Mouse (Mus musculus) embryo, embryonic 11 days (tissue): Measurements from ENCODE around the gene Nptxr.

Source experiments
- DNase-seq: peaks from one replicate; pipeline ENCODE4 v3.0.0-alpha.2; 2015

Nptxr gene

DNA sequence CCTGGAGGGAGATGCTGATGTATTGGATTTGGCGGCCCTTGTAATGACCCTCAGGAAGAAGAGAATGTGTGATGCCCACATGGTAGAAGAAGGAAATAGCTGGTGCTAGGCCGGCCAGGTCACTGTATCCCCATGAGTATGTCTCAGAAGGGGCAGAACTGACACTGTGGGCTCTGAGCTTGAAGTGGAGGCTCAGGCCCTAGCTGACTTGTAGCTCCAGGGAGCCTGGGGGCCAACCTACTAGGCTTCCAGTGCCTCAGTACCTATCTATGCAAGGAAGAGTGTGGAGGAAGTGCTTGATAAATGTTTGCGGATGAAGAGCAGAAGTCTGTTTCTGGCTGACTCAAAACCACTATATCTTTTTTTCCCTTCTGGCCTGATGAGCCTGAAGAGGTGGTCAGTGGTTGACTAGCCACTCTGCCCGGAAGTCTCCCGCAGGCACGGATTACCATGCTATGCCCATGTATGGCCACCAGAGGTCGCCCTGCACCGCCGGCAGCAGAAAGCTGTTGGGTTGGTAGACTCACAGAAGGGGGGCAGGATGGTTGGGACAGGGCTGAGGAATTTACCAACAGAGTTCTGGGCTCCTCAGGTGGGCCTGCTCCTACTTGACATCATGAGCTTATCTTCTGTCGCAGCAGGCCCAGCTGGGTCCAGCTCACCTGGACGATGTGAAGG is 51.7 kb downstream of the Nptxr start:
- DNase-seq, result peak; percentile 71

DNA sequence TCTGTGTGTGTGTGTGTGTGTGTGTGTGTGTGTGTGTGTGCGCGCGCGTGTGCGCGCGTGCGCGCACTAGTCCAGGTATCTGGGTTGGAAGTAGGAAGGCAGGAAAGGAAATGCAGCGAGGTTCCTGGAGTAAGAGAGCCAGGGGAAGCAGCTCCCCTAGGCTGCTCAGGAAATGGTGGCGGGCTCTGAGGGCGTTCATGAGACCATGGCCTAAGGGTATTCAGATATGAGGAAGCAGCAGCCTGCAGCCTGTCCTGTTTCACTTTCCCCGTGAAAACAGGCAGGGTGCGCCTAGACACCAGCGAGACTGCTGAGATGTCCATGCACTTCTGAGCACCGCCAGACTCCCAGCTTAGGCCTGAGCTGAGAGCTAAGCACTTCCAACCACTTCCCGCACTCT is 52.8 kb downstream of the Nptxr start:
- DNase-seq, result no peak

DNA sequence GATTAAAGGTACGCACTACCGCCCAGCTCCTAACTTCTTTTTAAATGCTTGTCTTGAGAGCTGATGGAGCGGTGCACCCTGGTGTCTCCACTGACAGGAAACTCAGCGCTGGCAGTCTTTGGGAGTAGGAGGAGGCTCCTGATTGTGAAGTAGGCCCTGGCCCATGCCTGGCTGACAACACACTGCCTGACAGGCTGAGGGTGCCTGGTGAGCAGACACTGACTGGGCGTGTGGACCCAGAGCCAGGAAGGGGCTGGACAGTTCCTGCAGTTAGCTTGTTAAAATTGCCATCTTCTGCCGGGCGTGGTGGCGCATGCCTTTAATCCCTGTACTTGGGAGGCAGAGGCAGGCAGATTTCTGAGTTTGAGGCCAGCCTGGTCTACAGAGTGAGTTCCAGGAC is 54.3 kb downstream of the Nptxr start:
- DNase-seq, result no peak

DNA sequence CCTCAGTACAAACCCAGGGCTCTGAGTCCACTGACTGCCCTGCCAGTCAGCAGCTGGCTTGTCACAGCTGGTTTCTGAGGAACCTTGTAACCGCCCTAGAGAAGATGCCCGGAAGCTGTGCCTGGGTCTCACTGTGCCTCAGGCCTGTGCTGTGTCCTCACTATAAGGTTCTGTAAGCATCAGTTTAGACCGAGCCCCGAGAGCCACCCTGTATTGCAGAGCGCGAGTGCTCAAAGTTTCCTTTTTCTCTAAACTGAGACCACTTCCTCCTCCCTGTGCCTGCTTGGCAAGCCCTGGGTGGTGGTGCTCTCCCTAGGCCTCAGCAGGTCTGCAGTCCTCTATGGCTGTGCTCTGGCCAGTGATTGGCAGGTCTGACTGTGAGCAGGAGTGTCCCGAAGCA is 55.4 kb downstream of the Nptxr start:
- DNase-seq, result no peak

DNA sequence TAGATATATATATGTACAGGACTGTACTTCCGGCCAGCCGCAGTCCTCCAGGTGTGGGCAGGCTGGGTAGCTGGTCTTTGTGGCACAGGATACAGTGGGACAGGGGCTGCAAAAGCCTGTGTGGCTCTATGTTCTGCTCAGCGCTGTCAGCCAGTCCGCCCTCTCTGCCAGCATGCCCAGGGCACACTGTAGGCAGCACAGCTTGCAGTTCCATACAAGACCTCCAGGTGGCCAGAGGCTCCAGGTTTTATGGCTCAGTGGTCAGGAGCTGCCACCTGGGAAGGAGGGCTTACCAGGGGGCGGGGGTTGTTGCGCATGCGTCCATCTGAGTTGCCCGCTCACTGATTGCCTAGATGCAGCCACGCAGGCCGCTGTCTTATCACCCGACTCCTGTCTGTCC is 56.6 kb downstream of the Nptxr start:
- DNase-seq, result peak; percentile 49

DNA sequence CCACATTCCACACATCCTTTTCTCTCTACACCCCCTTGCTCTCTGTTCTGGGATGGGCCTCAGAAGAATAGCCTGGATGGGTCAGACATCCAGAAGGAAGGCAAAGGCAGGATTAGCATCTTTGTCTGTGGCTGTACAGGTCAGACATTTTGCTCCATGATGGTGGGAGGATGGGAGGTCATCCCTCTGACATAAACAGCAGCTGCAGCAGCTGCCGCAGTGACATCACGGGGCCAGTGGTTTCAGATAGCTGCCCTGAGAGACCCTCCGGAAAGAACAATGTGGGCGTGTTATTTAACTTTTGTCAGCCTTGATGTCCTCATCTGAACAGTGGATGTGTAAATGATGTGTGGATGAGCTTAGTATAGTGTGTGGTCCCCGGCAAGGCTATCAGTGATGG is 58.7 kb downstream of the Nptxr start:
- no peak for DNase-seq

DNA sequence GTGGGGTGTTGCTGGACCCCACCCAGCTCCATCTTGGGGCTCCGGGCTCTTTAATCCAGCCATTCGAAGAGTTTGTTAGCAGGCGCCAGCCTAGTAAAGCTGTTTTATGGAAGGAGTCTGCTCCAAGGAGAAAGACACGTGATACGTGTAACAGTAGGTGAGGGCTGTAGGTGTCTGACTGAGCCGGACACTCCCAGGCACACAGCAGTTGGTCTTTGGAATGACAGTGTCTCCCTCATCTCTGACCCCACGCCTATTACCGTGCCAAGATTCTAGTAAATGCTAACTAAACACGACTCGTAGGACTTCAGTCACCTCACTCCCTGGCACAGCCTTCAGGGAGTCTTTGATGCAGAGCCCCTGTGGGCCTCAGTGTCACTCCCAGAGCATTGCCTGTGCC is 59.3 kb downstream of the Nptxr start:
- no peak for DNase-seq

DNA sequence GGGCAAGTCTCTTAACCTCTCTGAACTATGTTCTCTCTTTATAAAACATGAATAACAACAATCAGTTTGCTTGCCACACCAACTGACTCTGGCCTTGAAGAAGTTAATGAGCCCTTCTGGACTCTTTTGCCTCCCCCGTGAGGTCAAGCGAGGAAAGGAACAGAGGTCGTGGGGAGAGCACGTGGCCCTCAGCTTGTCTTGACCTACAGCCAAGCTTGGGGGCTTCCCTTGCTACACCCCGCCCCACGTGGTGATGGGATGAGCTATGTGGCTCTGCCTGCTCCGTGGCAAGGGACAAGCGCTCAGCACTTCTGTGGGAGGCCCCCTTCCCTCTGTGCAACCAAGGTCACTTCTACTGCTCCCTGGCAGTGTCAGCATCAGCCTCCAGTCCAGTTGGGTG is 59.8 kb downstream of the Nptxr start:
- DNase-seq, result no peak

DNA sequence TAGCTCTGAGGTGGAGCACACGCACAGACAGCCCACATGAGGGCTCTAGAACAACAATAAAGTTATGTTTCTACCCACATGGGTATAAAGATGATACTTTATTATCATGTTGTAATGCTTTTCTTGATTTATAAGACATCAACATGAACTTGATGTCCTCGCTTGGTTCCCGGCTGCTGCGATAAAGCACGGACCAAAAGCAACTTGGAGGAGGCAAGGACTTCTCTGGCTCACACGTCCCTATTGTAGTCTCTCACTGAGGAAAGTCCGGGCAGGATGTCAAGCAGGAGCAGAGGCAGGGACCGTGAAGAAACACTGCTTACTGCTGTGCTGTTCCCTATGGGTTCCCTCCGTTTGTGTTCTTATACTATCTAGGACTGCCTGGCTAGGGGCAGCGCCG is 60.6 kb downstream of the Nptxr start:
- DNase-seq, result no peak

DNA sequence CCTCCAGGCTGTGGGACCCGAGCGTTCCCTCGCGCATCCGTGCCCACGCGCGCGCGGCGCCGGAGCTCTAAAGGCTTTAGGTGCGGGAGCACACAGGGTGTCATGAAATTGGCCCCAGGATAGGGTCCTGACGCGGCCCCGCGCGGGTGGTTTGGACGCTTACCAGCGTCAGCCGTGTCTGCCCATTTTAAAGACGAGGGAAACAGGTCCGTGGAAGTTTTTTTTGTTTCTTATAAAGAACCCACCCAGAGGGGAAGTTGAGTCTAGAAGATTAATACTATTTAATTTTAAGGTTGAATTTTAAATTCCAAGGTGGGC is 61.9 kb downstream of the Nptxr start:
- no peak for DNase-seq

DNA sequence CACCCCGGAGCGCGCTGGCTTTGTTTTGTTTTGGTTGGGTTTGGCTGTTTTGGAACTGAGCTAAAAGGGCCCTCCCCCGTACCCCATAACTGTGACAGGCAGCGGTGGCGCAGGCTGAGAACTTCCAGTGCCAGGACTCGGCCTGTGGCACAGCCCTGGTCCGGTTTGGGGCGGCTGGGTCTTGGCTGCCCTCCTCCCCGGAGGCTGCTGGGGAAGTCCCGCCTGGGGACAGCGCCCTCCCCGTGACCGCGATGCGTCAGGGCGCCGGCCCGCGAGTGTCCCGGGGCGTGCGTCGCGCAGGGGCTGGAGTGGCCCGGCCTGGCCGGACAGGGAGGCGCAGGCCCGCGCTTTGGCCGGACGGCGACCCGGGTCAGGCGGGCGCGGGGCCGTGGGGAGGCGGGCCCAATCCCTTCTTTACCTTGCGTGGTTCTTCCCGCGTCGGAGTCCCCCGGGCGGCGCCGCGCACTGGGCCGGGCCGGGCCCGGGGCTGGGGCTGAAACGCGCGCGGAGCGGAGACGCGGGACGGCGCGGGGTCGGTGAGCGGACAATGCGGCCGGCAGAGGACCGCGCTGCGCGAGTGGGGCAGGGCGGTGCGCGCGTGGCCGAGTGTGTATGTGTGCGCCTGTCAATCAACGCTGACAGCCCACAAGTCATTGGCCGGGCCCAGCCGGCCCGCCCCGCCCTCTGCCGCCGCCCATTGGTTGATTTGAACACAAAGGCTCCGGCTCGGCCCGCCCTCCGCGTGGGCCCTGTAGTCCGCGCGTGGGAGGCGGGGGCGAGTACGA is 62.5 kb downstream of the Nptxr start, which contains the start of gene Sun2:
Sun2 (minus strand) TSS at position 616 of the 785 bp plus-strand sequence.
- DNase-seq, result peak; percentile 93

DNA sequence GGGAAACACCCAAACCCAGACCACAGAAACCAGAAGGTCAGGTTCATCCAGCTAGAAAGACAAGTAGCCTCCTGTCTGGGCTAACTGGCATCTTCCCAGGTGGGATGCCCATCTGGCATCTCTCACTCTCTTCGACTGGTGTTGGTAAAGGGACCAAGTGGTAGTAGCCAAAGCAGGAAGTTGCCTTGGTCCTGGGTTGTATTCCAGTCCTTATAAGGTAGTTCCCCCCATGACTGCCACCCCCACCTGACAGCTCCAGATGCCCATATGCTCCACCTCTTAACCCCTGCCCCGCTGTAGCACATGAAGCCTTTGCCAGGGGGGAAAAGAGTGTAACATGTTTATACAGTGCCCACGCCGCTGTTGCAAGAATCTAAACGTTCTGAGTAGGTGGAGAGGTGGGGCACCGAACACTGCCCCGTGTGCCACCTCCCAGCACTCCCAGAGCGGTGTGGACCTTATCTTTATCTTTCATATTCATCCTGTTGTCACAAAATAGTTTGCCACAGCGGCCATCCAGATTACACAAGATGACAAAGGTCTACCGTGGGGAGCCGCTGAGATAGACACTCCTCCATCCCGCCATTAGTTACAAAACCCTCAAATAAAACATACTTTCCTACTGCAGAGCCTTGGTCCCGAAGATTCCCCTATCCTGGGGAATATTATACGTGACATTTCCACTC is 63.2 kb downstream of the Nptxr start:
- DNase-seq, result no peak

DNA sequence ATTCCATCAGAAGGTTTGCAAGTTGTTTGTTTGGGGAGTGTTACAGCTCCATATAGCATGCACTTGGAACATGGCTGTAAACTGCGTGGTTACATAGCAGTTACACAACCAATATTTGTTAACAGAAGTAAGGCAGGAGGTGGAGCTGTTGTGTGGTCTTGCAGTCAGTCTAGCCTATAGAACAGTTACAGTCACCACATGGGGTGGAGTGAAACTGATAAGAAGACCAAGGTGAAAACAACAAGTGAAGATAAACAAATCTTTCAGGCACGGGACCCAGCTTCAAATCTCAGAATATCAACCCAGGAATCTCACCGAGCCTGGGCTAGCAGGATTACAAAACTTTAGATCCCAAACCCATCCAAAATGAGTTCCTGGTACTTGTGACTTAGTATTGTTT is 63.8 kb downstream of the Nptxr start:
- DNase-seq, result no peak
